Mouse (Mus musculus) cerebellum, adult 2 months (tissue): ENCODE measurements around the gene Tesc.

Experiments
- CTCF ChIP-seq: fragments of 200-500 bp; IDR thresholded peaks from 2 replicates; pipeline ENCODE4 v1.5.1; 2011; ENCODE audit warnings: low read depth, mild to moderate bottlenecking, control low read depth, low read length, moderate library complexity, borderline replicate concordance; ENCODE audit not compliant: insufficient read depth
- POLR2A ChIP-seq: fragments of 200-500 bp; IDR thresholded peaks from 2 replicates; pipeline ENCODE4 v1.6.1; 2011; ENCODE audit warnings: low read length, control low read depth, borderline replicate concordance; ENCODE audit not compliant: insufficient read depth

DNA sequence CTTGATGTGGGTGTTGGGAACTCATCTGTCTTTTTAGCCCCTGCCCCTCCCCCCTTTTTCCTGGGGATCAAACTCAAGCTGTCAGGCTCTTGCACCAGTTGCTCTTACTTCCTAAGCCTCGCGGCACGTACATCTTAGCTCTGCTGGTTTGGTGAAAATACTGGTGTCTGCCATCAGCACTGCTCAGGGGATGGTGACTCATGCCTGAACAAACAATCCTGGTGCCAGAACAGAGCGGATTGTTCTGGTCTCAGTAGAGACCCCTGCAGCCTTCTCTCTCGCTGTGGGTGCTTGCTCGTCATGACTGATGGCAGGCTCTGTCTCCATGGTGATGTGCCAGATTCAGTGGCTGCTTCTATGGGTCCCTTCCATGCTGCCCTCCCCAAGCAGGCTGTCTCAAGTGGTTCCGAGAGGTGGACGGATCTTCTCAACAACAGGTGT, 35.7 kb downstream of the Tesc start:
- TF ChIP-seq CTCF (no peak), POLR2A (no peak)
